Mouse (Mus musculus): ENCODE results near the gene Fbxo9. TPM values are rescaled to one million over a fixed set of nuclear protein-coding genes. Genes with fewer than 3 reads are reported as not detected.

Gene Fbxo9
- polyA plus RNA-seq, 1 experiment from 2014 or later = 50.3 TPM

DNA sequence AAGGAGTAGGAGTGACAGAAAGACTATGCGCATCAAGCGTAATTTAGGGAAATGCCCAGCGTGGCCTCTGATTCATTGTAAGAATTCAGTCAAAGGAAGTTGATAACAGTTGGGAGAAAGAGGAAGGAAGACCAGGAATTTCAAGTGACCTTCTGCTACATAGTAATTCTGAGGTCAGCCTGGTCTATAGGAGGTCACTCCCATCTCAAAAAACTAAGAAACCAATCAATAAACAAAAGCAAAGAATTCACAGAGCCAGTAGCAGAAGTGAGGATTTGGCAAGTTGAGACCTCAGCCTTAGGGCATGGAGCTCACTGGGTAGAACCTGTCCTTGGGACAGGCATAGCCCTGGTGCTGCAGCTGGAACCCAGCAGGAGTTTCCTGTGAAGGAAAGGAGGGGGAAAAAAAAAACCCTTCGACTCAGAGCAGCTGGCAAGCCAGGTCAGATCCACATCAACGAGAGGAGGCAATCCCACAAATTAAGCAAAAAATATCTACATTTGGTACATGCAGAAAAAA lies 58.4 kb downstream of the Fbxo9 start:
- WGBS = 48% methylated on average over 5 of the region's 5 CpGs
- no peaks in the 10 kb centered on the region for H3K9me3 ChIP-seq (replicated peaks; ENCODE audit: low read length)

DNA sequence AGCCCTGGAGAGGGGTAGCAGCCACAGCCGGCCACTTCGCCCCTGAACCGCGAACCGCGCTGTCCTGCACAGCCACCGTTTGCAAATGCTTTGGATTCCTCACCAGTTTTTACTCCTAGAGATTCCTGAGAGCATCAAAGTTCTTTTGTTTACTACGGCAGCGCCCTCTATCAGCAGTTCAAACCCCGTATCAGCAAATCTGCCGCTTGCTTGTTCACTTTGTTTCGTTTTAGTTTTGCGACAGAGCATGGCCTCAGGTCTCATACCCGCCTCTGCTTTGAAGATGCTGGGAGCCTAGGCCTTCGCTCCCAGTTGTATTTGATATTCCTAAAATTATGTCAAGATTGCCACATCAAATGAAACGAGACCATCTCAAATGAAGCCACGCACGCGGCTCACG lies 62.1 kb downstream of the Fbxo9 start:
- H3K9me3 ChIP-seq (replicated peaks; ENCODE audit: low read length) = no peaks in the 10 kb centered on the region
- no peaks in the 10 kb centered on the region for H3K36me3 ChIP-seq (ENCODE audit: insufficient read depth, low read length)
- H3K4me1 ChIP-seq (replicated peaks; ENCODE audit: insufficient read depth, low read length) = no peaks in the 10 kb centered on the region
- no peak overlapping the region for H3K4me2 ChIP-seq (ENCODE audit: low read length)
- no peak overlapping the region for H3K4me3 ChIP-seq (replicated peaks; ENCODE audit: low read depth, low read length)
- no peak overlapping the region for H3K9ac ChIP-seq (ENCODE audit: low read depth, low read length)
- ATAC-seq (replicated peaks; ENCODE audit: low FRiP score, low read depth) = no peak
- H3K27me3 ChIP-seq (ENCODE audit: insufficient read depth, low read length) = no peaks in the 10 kb centered on the region
- no peak for DNase-seq (ENCODE audit: low spot score)
- 70% methylated on average over 20 of the region's 20 CpGs for WGBS
- no peak for TF ChIP-seq CTCF (IDR thresholded peaks at IDR 0.05; ENCODE audit: low read depth)
- no peak overlapping the region for H3K27ac ChIP-seq

More for the DNA sequence above, 58.4 kb downstream of the Fbxo9 start:
- Histone ChIP-seq H3K27me3 (ENCODE audit: insufficient read depth, low read length) (no peaks in the 10 kb centered on the region), H3K27ac (no peak overlapping the region), H3K4me3 (replicated peaks; ENCODE audit: low read depth, low read length) (no peak overlapping the region), H3K36me3 (ENCODE audit: insufficient read depth, low read length) (no peaks in the 10 kb centered on the region), H3K4me1 (replicated peaks; ENCODE audit: insufficient read depth, low read length) (no peaks in the 10 kb centered on the region), H3K4me2 (ENCODE audit: low read length) (no peak overlapping the region), H3K9ac (ENCODE audit: low read depth, low read length) (no peak overlapping the region)
- ATAC-seq (replicated peaks; ENCODE audit: low FRiP score, low read depth) (no peak), DNase-seq (ENCODE audit: low spot score) (no peak)
- no peak for TF ChIP-seq CTCF (IDR thresholded peaks at IDR 0.05; ENCODE audit: low read depth)

DNA sequence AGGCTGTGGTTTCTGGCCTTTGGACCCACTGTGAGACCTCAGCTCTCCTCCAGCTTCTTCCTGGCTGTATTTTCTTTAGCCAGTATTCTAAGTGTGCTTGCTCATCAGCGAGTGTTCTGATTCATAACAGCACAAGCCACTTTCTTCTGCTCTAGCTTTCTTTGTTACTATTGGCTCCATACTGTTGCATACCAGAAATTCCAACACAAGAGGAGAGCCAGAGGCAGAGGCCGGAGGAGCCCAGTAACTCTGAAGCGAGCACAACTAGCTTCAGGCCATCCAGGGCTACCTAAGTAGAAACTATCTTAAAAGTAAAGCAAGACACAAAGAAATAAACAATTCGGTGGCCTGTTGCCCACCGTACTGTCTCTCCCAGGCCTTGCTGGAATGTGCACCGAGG lies 63.7 kb downstream of the Fbxo9 start:
- WGBS = 55% methylated on average over 6 of the region's 6 CpGs
- no peak for ATAC-seq (replicated peaks; ENCODE audit: low FRiP score, low read depth)
- Histone ChIP-seq H3K4me3 (replicated peaks; ENCODE audit: low read depth, low read length) (no peak overlapping the region), H3K4me2 (ENCODE audit: low read length) (no peak overlapping the region), H3K9ac (ENCODE audit: low read depth, low read length) (no peak overlapping the region), H3K9me3 (replicated peaks; ENCODE audit: low read length) (no peaks in the 10 kb centered on the region), H3K4me1 (replicated peaks; ENCODE audit: insufficient read depth, low read length) (no peaks in the 10 kb centered on the region), H3K27me3 (ENCODE audit: insufficient read depth, low read length) (no peaks in the 10 kb centered on the region), H3K27ac (no peak overlapping the region; the same call in 1 of the 2 replicates), H3K36me3 (ENCODE audit: insufficient read depth, low read length) (no peaks in the 10 kb centered on the region)
- peak; percentile 77 for DNase-seq (ENCODE audit: low spot score)
- no peak for TF ChIP-seq CTCF (IDR thresholded peaks at IDR 0.05; ENCODE audit: low read depth)

DNA sequence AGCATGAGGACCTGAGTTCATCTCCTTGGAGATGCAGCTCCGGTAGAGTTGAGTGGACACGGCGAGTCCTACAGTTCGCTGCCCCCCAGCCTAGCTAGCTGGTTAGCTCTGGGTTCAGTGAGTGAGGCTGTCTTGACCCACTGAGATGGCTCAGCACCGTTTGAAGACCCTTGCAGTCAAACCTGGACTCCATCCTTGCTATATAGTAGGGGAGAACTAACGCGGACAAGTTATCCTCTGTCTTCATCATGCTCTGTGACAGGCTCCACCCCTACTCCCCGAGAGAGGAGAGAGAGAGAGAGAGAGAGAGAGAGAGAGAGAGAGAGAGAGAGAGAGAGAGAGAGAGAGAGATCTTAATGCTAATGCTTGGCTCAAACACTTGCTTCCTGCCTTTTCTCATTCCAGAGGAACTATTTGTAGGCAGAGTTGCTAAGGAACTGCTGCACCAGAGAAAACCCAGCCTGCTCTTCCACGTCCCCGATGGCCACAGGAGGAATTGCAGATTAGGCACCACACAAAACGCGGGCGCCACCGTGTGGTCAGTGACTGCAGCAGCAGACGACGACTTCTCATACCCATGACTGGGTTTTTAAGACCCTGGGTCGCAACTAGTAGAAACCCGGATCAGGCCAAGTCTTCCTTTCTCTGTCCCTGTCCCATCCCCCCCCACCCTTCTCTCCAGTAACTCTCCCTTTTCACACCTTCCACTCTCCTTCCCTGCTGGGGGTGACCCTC lies 69.9 kb downstream of the Fbxo9 start:
- peak; percentile 96 for DNase-seq (ENCODE audit: low spot score)
- no peaks in the 10 kb centered on the region for H3K36me3 ChIP-seq (ENCODE audit: insufficient read depth, low read length)
- H3K4me2 ChIP-seq (ENCODE audit: low read length) = no peak overlapping the region
- WGBS = 38% methylated on average over 18 of the region's 18 CpGs
- peak; percentile 100 for TF ChIP-seq CTCF (IDR thresholded peaks at IDR 0.05; ENCODE audit: low read depth)
- H3K4me3 ChIP-seq (replicated peaks; ENCODE audit: low read depth, low read length) = no peak overlapping the region
- ATAC-seq (replicated peaks; ENCODE audit: low FRiP score, low read depth) = peak; percentile 70
- H3K4me1 ChIP-seq (replicated peaks; ENCODE audit: insufficient read depth, low read length) = no peaks in the 10 kb centered on the region
- no peak overlapping the region for H3K9ac ChIP-seq (ENCODE audit: low read depth, low read length)
- H3K27ac ChIP-seq = no peak overlapping the region
- no peaks in the 10 kb centered on the region for H3K9me3 ChIP-seq (replicated peaks; ENCODE audit: low read length)
- H3K27me3 ChIP-seq (ENCODE audit: insufficient read depth, low read length) = no peaks in the 10 kb centered on the region

DNA sequence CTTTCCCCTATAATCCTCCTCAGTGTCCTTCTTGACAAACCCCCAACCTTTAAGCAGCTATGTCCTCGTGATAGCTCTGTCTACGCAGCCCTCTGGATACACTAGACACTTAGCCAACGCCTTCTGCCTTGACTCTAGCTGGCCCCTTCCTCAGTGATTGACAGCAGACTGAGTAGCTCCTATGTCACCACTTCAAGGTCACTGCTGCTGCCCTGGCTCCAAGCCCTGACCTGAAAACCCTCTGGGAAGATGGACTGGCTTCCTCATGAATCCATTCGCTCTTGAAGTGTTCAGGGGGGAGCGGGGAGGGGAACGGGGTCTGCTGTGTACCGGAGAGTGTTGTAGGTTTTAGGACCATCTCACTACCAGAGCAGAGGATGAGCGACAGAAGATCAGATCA lies 73.0 kb downstream of the Fbxo9 start:
- ATAC-seq (replicated peaks; ENCODE audit: low FRiP score, low read depth) (no peak), DNase-seq (ENCODE audit: low spot score) (no peak)
- TF ChIP-seq CTCF (IDR thresholded peaks at IDR 0.05; ENCODE audit: low read depth) = no peak
- Histone ChIP-seq H3K4me1 (replicated peaks; ENCODE audit: insufficient read depth, low read length) (no peaks in the 10 kb centered on the region), H3K27me3 (ENCODE audit: insufficient read depth, low read length) (no peaks in the 10 kb centered on the region), H3K4me2 (ENCODE audit: low read length) (no peak overlapping the region), H3K36me3 (ENCODE audit: insufficient read depth, low read length) (no peaks in the 10 kb centered on the region), H3K9me3 (replicated peaks; ENCODE audit: low read length) (no peaks in the 10 kb centered on the region), H3K27ac (no peak overlapping the region), H3K9ac (ENCODE audit: low read depth, low read length) (no peak overlapping the region), H3K4me3 (replicated peaks; ENCODE audit: low read depth, low read length) (no peak overlapping the region)
- 88% methylated on average over 8 of the region's 8 CpGs for WGBS

DNA sequence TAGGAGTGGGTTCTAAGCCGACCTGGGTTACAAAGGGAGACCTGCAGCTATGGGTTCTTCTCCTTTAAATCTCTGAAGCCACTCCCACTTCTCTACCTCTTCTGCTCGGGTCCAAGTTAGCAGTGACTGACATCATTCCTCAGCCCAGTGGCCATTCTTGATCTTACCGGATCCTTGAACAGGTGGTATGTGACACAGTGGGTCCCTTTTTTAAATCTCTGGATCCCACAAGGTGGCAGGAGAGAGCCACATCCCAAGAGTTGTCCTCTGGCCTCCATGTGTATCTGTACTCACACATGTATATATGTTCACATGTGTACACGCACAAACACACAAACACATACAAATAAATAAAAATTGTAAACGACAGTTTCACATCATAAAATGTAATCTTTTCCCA lies 73.6 kb downstream of the Fbxo9 start:
- peak; percentile 71 for ATAC-seq (replicated peaks; ENCODE audit: low FRiP score, low read depth)
- WGBS = 72% methylated on average over 5 of the region's 5 CpGs

More for the DNA sequence above, 73.6 kb downstream of the Fbxo9 start:
- H3K4me3 ChIP-seq (replicated peaks; ENCODE audit: low read depth, low read length) = no peak overlapping the region
- H3K9me3 ChIP-seq (replicated peaks; ENCODE audit: low read length) = no peaks in the 10 kb centered on the region
- no peak overlapping the region for H3K4me2 ChIP-seq (ENCODE audit: low read length)
- no peak overlapping the region for H3K9ac ChIP-seq (ENCODE audit: low read depth, low read length)
- peak; percentile 50; the same call in 1 of the 2 replicates for TF ChIP-seq CTCF (IDR thresholded peaks at IDR 0.05; ENCODE audit: low read depth)
- no peak for DNase-seq (ENCODE audit: low spot score)
- no peaks in the 10 kb centered on the region for H3K4me1 ChIP-seq (replicated peaks; ENCODE audit: insufficient read depth, low read length)
- no peaks in the 10 kb centered on the region for H3K27me3 ChIP-seq (ENCODE audit: insufficient read depth, low read length)
- no peaks in the 10 kb centered on the region for H3K36me3 ChIP-seq (ENCODE audit: insufficient read depth, low read length)
- no peak overlapping the region for H3K27ac ChIP-seq
